Mouse (Mus musculus) stomach, embryonic 15.5 days (tissue): ENCODE measurements around the gene Pbrm1. TPM values are rescaled to one million over a fixed set of nuclear protein-coding genes. Genes with fewer than 3 reads are reported as not detected.

Experiments used
- ATAC-seq: fragments of 200-750 bp; cut with Nextera tagmentation; 2 replicates; pipeline ENCODE4 v1.8.0; 2017; ENCODE audit warnings: low read depth, moderate number of reproducible peaks, moderate TSS enrichment; ENCODE audit not compliant: insufficient read depth, low FRiP score
- H3K27ac ChIP-seq: fragments of 300-500 bp; sonication (generic); 2 replicates; pipeline ENCODE4 v1.5.1; 2015; ENCODE audit warnings: mild to moderate bottlenecking, inconsistent platforms
- H3K27me3 ChIP-seq: fragments of 300-500 bp; sonication (generic); replicated peaks from 2 replicates; pipeline ENCODE4 v1.6.1; 2015; ENCODE audit warnings: inconsistent platforms
- H3K36me3 ChIP-seq: fragments of 300-500 bp; sonication (generic); 2 replicates; pipeline ENCODE4 v1.6.1; 2015; ENCODE audit warnings: inconsistent platforms
- H3K4me1 ChIP-seq: fragments of 300-500 bp; sonication (generic); 2 replicates; pipeline ENCODE4 v1.6.1; 2015; ENCODE audit warnings: inconsistent platforms
- H3K4me2 ChIP-seq: fragments of 300-500 bp; sonication (generic); 2 replicates; pipeline ENCODE4 v1.6.1; 2015; ENCODE audit warnings: mild to moderate bottlenecking, inconsistent platforms
- H3K4me3 ChIP-seq: fragments of 300-500 bp; sonication (generic); replicated peaks from 2 replicates; pipeline ENCODE4 v1.5.1; 2015; ENCODE audit warnings: inconsistent platforms
- H3K9ac ChIP-seq: fragments of 300-500 bp; sonication (generic); 2 replicates; pipeline ENCODE4 v1.6.1; 2015; ENCODE audit warnings: inconsistent platforms
- H3K9me3 ChIP-seq: fragments of 300-500 bp; sonication (generic); 2 replicates; pipeline ENCODE4 v1.6.1; 2016; ENCODE audit warnings: inconsistent platforms
- whole genome bisulfite sequencing: fragments of 180-500 bp; shearing (Covaris S2); methylation state at CpG from one replicate; pipeline ENCODE4 v1.1.7; 2015; 5-methylcytosine and 5-hydroxymethylcytosine counted together
- polyA plus RNA-seq: library from polyadenylated mRNA; unstranded; fragments of >200 nt; fragmentation: Nextera tagmentation; extraction: Ambion mirVana; gene quantifications from 2 replicates; pipeline ENCODE4 v1.2.1, GENCODE M21; 2015

Pbrm1 gene
- polyA plus RNA-seq, 1 experiment from 2014 or later = 109 TPM

DNA sequence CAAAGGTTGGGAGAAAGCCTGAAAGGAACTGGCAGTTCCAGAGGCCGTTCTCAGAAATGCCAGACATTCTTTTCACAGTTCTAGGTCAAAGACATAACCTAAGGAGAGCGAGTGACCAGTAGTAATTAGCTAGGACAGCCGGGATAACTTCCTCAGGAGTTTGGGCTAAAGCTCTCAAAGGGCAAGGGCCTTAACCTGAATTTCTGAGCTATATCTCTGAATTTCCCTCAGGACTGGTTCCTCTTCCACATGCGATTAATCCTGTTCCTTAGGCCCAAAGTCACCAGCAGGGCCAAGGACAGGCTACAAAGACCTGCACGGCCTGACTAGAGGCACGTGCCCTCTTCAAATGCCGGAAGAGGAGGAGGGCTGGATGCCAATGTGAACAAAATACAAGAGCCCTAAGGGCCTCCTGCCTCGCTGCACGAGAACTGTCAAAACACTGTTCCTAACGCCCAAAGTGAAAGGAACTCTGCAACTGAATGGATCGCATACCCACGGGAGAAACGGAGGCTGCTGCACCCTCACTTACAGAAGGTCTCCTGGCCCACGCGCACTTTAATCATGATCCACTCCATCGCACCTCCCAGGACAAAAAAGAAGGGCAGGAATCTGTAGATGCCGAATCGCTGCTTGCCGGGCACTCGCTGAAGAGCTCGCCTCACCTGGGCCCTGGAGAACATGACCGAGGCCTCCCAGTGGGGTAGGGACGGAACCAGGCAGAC lies 109.3 kb downstream of the Pbrm1 start:
- no peaks in the 10 kb centered on the region for H3K27me3 ChIP-seq
- ATAC-seq = no peak
- peak overlapping the region; percentile 82 for H3K9ac ChIP-seq
- H3K4me3 ChIP-seq = peak overlapping the region; percentile 83
- peaks cover 38% of the 10 kb centered on the region for H3K4me1 ChIP-seq
- H3K27ac ChIP-seq = peak overlapping the region; percentile 90
- no peaks in the 10 kb centered on the region for H3K36me3 ChIP-seq
- under 1% methylated on average over 23 of the region's 23 CpGs for WGBS
- peak overlapping the region; percentile 91 for H3K4me2 ChIP-seq
- no peaks in the 10 kb centered on the region for H3K9me3 ChIP-seq

DNA sequence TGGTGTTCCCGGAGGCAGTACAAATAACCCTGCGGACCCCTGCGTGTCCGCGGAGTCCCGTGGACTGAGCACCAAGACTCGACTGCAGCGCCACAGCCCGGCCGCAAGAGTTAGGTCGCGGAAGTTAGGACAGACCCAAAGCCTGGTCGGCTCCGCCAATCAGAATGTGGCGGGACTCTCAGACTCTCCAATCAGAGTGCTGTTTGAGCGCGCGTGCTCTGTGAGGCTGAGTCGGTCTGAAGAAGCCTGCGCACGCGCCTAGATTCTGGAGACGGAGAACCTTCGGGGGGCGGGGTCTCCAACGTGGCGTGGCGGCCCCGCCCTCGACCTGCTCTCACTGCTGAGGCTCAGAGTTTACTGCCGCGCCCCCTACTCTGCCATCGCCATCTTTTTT lies 109.9 kb downstream of the Pbrm1 start, which contains the start of gene Smim4:
Gene Smim4, minus strand, starts transcription at position 131 of the 394 bp plus-strand sequence.
- peak; percentile 94 for ATAC-seq
- Histone ChIP-seq H3K27ac (peak within 1 kb of the TSS; percentile 90), H3K9me3 (no peaks in the 10 kb centered on the region), H3K27me3 (no peaks in the 10 kb centered on the region), H3K9ac (peak within 1 kb of the TSS; percentile 82), H3K4me1 (peaks cover 44% of the 10 kb centered on the region), H3K4me3 (peak within 1 kb of the TSS; percentile 83), H3K36me3 (no peaks in the 10 kb centered on the region), H3K4me2 (peak within 1 kb of the TSS; percentile 91)
- under 1% methylated on average over 33 of the region's 33 CpGs for WGBS

DNA sequence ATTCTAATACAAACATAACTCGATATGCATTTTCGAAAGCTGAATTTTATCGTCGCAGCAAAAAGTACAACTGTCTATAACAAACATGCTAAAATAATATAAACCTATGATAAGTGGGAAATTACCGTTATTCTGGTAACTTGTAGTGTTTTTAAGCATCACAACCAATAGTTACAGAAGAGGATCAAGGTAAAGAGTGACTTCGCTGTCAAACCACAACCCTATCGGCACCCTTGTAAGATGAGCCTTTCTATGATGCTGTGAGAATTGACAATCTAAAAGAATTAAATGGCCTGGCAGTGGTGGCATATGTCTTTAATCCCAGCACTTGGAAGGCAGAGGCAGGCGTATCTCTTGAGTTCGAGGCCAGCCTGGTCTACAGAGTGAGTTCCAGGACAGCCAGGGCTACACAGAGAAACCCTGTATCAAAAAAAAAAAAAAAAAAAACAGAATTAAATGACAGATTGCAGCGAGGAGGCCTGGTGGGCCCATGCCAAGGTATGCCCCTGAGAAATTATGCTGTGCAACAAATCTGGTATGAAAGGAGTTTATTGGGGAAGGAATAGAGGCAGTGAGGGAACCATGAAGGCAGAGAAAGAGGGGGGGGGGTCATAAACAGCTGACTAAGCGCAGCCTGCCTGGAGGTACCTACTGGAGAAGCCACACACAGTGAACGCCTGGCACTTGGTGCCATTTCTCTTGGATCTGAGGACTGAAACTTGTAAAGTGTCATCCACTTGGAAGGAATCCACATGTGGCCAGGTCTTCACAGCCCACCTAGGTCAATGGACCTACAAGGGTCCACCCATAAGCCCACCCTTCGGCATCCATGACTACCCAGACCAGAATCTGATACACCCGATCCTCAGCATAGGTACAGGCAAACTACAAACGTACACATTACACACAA lies 110.6 kb downstream of the Pbrm1 start:
- H3K9ac ChIP-seq = no peak overlapping the region
- peak overlapping the region; percentile 83 for H3K4me3 ChIP-seq
- no peak for ATAC-seq
- 0 out of 2 replicates have a peak, but pooled peaks cover 4% of the 10 kb centered on the region for H3K36me3 ChIP-seq
- H3K27me3 ChIP-seq = no peaks in the 10 kb centered on the region
- no peaks in the 10 kb centered on the region for H3K9me3 ChIP-seq
- peak overlapping the region; percentile 89 for H3K27ac ChIP-seq
- 60% methylated on average over 15 of the region's 15 CpGs for WGBS
- peak overlapping the region; percentile 75 for H3K4me2 ChIP-seq
- H3K4me1 ChIP-seq = peaks cover 51% of the 10 kb centered on the region

DNA sequence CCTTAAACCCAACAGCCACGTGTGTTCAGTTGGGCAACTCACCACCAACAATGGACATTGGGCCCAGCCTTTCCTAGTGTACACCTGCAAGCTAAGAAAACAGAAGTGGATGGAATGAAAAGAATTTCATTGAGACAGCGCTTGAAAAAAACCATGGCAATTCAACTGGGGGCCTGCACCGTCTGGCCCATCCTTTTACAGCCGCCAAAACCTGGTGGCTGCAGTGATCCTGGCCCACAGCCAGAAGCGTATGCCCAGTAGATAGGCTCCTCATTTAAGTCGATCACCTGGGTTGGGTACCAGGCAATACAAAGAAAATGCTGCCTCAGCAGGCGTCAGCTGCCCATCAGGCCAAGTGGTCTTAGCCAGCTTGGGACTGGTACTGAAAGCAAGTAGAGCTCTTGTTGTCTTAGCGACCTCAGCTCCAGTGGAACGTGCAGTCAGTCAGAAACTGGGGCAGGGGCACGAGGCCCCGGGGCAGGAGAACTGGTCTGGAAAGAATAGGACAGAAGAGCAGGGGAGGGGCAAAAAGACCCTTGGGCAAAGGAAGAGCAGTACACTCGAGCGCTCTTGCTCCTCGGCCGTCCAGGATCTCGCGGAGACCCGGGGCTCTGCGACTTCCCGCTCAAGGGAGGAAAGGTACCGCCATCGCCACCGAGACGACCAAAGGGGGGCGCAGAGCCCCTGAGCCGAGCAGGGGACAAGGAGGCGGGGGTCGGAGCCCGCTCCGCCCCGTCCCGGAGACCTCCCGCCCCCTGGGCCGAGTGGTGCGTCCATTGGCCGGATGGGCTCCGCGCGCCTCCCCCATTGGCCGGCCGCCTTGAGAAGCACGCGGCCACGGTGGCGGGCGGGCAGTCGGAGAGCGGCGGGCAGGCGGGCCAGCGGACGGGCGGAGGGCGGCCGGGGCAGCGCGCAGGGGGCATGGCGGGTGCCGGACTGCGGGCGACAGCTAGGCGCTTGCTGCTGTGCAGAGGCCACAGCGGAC lies 111.6 kb downstream of the Pbrm1 start, which contains the start of gene Nt5dc2:
Gene Nt5dc2, plus strand, starts transcription at position 818 of the 985 bp plus-strand sequence.
- no peaks in the 10 kb centered on the region for H3K27me3 ChIP-seq
- H3K27ac ChIP-seq = peak within 1 kb of the TSS; percentile 89
- peak; percentile 73 for ATAC-seq
- H3K9me3 ChIP-seq = no peaks in the 10 kb centered on the region
- peak within 1 kb of the TSS; percentile 91 for H3K4me3 ChIP-seq
- peak within 1 kb of the TSS; percentile 75 for H3K4me2 ChIP-seq
- peaks cover 50% of the 10 kb centered on the region for H3K4me1 ChIP-seq
- peak within 1 kb of the TSS; percentile 94 for H3K9ac ChIP-seq
- peaks cover 13% of the 10 kb centered on the region for H3K36me3 ChIP-seq
- WGBS = 4% methylated on average over 58 of the region's 63 CpGs

DNA sequence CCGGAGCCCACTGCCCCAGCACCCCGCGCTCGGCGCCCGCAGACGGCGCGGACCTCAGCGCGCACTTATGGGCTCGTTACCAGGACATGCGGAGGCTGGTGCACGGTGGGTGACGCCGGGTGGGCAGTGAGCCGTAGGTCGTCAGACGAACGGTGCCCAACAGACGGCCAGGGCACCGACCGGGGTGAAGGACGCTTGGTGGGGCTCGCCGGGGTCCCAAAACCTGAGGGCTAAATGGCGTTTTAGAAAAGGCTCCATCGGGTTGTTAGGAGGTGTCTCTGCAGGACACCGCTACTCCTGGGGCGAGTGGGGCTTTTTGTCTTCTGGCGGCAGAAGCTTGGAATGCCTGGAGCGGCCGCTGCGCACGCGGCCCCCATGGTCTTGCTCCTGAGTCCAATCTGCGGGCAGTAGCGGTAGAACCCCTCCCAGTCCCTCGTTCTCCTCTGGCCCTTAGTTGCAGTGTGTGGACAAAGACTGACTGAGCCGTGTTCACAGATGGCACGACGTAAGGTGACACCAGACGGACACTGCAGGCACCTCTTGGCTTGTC lies 112.4 kb downstream of the Pbrm1 start:
- H3K4me1 ChIP-seq = peaks cover 48% of the 10 kb centered on the region

DNA sequence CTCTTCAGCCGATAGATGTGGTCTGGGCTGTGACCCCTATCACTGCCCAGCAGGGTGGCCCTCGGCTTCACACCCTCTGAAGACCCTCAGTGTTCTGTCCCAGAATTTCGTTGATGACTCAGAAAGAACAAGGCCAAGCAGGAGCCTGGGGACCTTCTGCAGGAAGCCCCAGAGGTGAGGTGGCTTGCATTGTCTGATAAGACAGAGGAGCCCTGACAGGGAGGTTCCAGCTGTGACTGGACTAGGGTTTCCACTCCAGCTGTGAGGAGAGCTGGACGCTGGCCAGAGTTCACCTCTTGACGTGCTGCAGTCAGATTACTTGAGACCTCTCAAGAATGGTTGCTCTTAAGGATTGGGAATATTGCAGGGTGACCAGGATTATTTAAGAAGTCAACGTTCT lies 113.1 kb downstream of the Pbrm1 start:
- no peaks in the 10 kb centered on the region for H3K27me3 ChIP-seq
- no peak for ATAC-seq
- peak overlapping the region; percentile 91 for H3K4me3 ChIP-seq
- H3K4me1 ChIP-seq = peaks cover 47% of the 10 kb centered on the region
- H3K4me2 ChIP-seq = peak overlapping the region; percentile 75
- H3K36me3 ChIP-seq = peaks cover 28% of the 10 kb centered on the region
- H3K9ac ChIP-seq = peak overlapping the region; percentile 94
- H3K27ac ChIP-seq = peak overlapping the region; percentile 89
- H3K9me3 ChIP-seq = no peaks in the 10 kb centered on the region
- WGBS = 7% methylated on average over 6 of the region's 6 CpGs

More for the DNA sequence above, 112.4 kb downstream of the Pbrm1 start:
- Histone ChIP-seq H3K27ac (peak overlapping the region; percentile 89), H3K4me2 (peak overlapping the region; percentile 75), H3K9ac (peak overlapping the region; percentile 94), H3K9me3 (no peaks in the 10 kb centered on the region), H3K4me3 (peak overlapping the region; percentile 91), H3K27me3 (no peaks in the 10 kb centered on the region), H3K36me3 (peaks cover 21% of the 10 kb centered on the region)
- ATAC-seq = no peak
- under 1% methylated on average over 43 of the region's 43 CpGs for WGBS

DNA sequence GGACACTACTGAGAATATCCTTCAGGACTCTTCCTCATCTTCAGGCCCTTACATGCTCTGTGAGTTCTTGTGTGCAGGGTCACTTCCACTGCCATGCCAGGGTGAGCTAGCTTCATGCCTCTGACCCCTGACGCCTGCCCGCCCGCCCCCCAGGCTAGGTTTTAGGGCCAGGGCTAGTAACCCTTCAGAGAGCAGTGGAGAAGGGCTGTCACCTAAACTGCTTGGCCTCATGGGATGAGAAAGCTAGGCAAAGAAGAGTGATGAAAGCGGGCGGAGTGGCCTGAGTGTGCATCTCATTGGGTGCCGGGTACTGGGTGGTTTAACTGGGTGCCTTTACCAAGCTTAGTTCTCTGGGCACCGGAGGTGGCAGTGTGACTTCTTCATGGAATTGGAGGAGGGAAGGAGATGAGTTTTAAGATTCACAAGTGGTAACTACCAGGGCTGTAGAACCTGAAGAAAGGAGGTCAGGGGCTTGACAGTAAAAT lies 113.6 kb downstream of the Pbrm1 start:
- Histone ChIP-seq H3K4me3 (peak overlapping the region; percentile 91), H3K9ac (no peak overlapping the region; the same call in 1 of the 2 replicates), H3K36me3 (peaks cover 33% of the 10 kb centered on the region), H3K9me3 (no peaks in the 10 kb centered on the region), H3K27me3 (no peaks in the 10 kb centered on the region), H3K4me2 (peak overlapping the region; percentile 75), H3K4me1 (peaks cover 43% of the 10 kb centered on the region), H3K27ac (peak overlapping the region; percentile 89)
- WGBS = 75% methylated on average over 7 of the region's 7 CpGs
- ATAC-seq = no peak

GRCm38 (mm10) chr14:31133023-31133665 lies 114.2 kb downstream of the Pbrm1 start:
- peak; percentile 62 for ATAC-seq
- 36% methylated on average over 11 of the region's 11 CpGs for WGBS
- Histone ChIP-seq H3K4me1 (peaks cover 43% of the 10 kb centered on the region), H3K27me3 (no peaks in the 10 kb centered on the region), H3K36me3 (peaks cover 36% of the 10 kb centered on the region), H3K9me3 (no peaks in the 10 kb centered on the region), H3K4me2 (peak overlapping the region; percentile 75), H3K9ac (no peak overlapping the region), H3K4me3 (peak overlapping the region; percentile 91; the same call in 1 of the 2 replicates), H3K27ac (peak overlapping the region; percentile 89)

- H3K4me2 ChIP-seq = peak overlapping the region; percentile 75
- H3K9ac ChIP-seq = no peak overlapping the region
- H3K4me1 ChIP-seq = peaks cover 43% of the 10 kb centered on the region
- no peak for ATAC-seq
- H3K27me3 ChIP-seq = no peaks in the 10 kb centered on the region
- H3K9me3 ChIP-seq = no peaks in the 10 kb centered on the region
- peak overlapping the region; percentile 89 for H3K27ac ChIP-seq
- no peak overlapping the region for H3K4me3 ChIP-seq
- peaks cover 47% of the 10 kb centered on the region for H3K36me3 ChIP-seq
- 82% methylated on average over 25 of the region's 25 CpGs for WGBS
These were observed 115.4 kb downstream of the Pbrm1 start for GRCm38 (mm10) chr14:31134015-31135000.
